Comparison of ENCODE assay signal across 8 mouse cellular contexts in the genomic region with DNA sequence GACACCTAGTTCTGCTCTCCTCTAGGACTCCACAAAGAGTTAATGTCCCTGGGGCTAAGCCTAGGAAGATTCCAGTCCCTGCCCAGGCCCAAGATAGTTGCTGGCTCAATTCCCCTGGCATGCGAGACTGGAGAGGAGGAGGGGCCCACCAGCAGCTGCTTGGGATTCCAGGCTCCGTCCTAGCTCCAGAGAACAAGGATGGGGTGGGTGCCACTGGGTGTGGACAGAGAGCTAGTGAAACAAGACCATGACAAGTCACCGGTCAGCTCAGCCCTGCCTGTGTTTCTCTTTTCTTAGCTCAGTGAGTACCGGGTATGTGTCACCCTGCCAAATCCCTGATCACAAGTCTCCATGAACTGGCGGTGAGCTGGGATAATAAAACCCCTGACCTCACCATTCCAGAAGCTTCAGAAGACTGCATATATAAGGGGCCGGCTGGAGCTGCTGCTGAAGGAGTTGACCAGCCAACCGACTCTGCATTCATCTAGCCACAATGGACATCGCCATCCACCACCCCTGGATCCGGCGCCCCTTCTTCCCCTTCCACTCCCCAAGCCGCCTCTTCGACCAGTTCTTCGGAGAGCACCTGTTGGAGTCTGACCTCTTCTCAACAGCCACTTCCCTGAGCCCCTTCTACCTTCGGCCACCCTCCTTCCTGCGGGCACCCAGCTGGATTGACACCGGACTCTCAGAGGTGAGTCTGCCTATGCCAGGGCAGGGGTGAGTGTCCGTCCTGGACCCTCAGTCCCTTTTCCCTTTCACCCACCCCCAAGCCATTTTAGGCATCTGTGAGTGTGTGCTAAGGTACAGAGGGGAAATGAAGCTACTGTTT. TPM values are rescaled to one million over a fixed set of nuclear protein-coding genes. Genes with fewer than 3 reads are reported as not detected.
A peak's percentile ranks its signal among the peaks of the same experiment; 100 is the strongest.
DNase-seq lines count a peak whose midpoint lies in the region; ATAC-seq and TF ChIP-seq lines count a peak whose summit lies in the region.
"Had no signal": no experiment of that assay in that cellular context is flagged by ENCODE, and none has a peak within 500 bp of the region (broad histone marks: within the 10 kb centered on the region; RNA-seq: fewer than 3 reads in every experiment).

No protein-coding gene starts in this region.

- H3K4me3 ChIP-seq in kidney, adult 2 months (ENCODE audit: insufficient read depth, low read depth, low read length) = peak overlapping the region; percentile 57
- H3K4me3 ChIP-seq in limb, embryonic 13.5 days = peak overlapping the region; percentile 7; the same call in 1 of the 2 replicates

- no peaks in the 10 kb centered on the region for H3K27me3 ChIP-seq in kidney, adult 2 months (replicated peaks; ENCODE audit: control insufficient read depth, insufficient read depth, low read length)
- peaks cover 10% of the 10 kb centered on the region for H3K27me3 ChIP-seq in limb, embryonic 13.5 days

- no peak overlapping the region for H3K9ac ChIP-seq in limb, embryonic 13.5 days

- no peak for TF ChIP-seq POLR2A in kidney, adult 2 months (IDR thresholded peaks at IDR 0.05; ENCODE audit: low read depth, low read length)

- TF ChIP-seq CTCF in kidney, adult 2 months (conservative IDR thresholded peaks at IDR 0.05; ENCODE audit: insufficient read depth, insufficient read length, low read depth, low read length) = no peak

- peak; percentile 72; the same call in 1 of the 2 replicates for ATAC-seq in limb, embryonic 13.5 days (ENCODE audit: low FRiP score, low read depth)

- peaks cover 19% of the 10 kb centered on the region for H3K4me1 ChIP-seq in kidney, adult 2 months (ENCODE audit: control insufficient read depth, insufficient read depth, low read length)
- peaks cover 18% of the 10 kb centered on the region for H3K4me1 ChIP-seq in limb, embryonic 13.5 days

- peak; percentile 100 for DNase-seq in Muller cell, postnatal 12 days (ENCODE audit: inconsistent ontology term)
- DNase-seq in adrenal gland, postnatal 36 days = peak; percentile 67 to 72
- peak; percentile 96 for DNase-seq in gastrocnemius, postnatal 14 days
- DNase-seq in kidney, adult 2 months = peak; percentile 91
- peak; percentile 57 for DNase-seq in right cerebral cortex, postnatal 14 days
- DNase-seq in B cell, adult 2 months = no peak

- H3K36me3 ChIP-seq in kidney, adult 2 months (ENCODE audit: control insufficient read depth, insufficient read depth, low read length) = no peaks in the 10 kb centered on the region
- no peaks in the 10 kb centered on the region for H3K36me3 ChIP-seq in limb, embryonic 13.5 days

- WGBS in kidney, adult 2 months = 30% methylated on average over 17 of the region's 17 CpGs
- WGBS in limb, embryonic 13.5 days = 64% methylated on average over 17 of the region's 17 CpGs

- intact Hi-C loops in gastrocnemius, postnatal 14 days (cut with DNase I; ENCODE audit: low total_unique reads) = no loop called here

- no peaks in the 10 kb centered on the region for H3K9me3 ChIP-seq in limb, embryonic 13.5 days

- peak overlapping the region; percentile 92 for H3K27ac ChIP-seq in kidney, adult 2 months (ENCODE audit: insufficient read depth, low read depth, low read length)
- 0 out of 2 replicates have a peak overlapping the region, but pooled peaks have one; percentile 22 for H3K27ac ChIP-seq in limb, embryonic 13.5 days

- no peak overlapping the region for H3K4me2 ChIP-seq in limb, embryonic 13.5 days (replicated peaks)

RNA-seq across cellular contexts. Expression of gene Hspb2, which starts 0.8 kb away (rescaled TPM):
- 1 to 10 TPM; 1.5 to 2.2 TPM for total RNA-seq in adrenal gland, postnatal 36 days (2021)
- total RNA-seq in gastrocnemius, postnatal 14 days (2021) = 100 to 1,000 TPM; 130 to 134 TPM
- 20.0 and 21.1 TPM in 2 replicates for polyA plus RNA-seq in kidney, adult 2 months (2012; rRNA removed)
- 37.8 and 39.3 TPM in 2 replicates for polyA plus RNA-seq in limb, embryonic 13.5 days (2015; fragmentation: Nextera tagmentation; extraction: Ambion mirVana)
- total RNA-seq: common myeloid progenitor, adult 5-6 weeks had no signal

RNA-seq across cellular contexts. Expression of gene Cryab, which starts 1.9 kb away (rescaled TPM):
- 10 to 100 TPM; 21.2 to 46.6 TPM for total RNA-seq in adrenal gland, postnatal 36 days (2021)
- 100 to 1,000 TPM; 804 to 989 TPM for total RNA-seq in gastrocnemius, postnatal 14 days (2021)
- 548 and 676 TPM in 2 replicates for polyA plus RNA-seq in kidney, adult 2 months (2012; rRNA removed)
- polyA plus RNA-seq in limb, embryonic 13.5 days (2015; fragmentation: Nextera tagmentation; extraction: Ambion mirVana) = 71.2 and 74.0 TPM in 2 replicates

RNA-seq across cellular contexts. Expression of gene 2310030G06Rik, which starts 6.7 kb away (rescaled TPM):
- 1 to 10 TPM; 3.5 to 4.6 TPM for total RNA-seq in adrenal gland, postnatal 36 days (2021)
- total RNA-seq in gastrocnemius, postnatal 14 days (2021) = 1 to 10 TPM; 1.7 to 2.5 TPM
- 39.0 and 41.1 TPM in 2 replicates for polyA plus RNA-seq in kidney, adult 2 months (2012; rRNA removed)
- polyA plus RNA-seq in limb, embryonic 13.5 days (2015; fragmentation: Nextera tagmentation; extraction: Ambion mirVana) = 3.8 and 4.7 TPM in 2 replicates
- total RNA-seq: common myeloid progenitor, adult 5-6 weeks had no signal

RNA-seq across cellular contexts. Expression of gene Dixdc1, which starts 13.7 kb away (rescaled TPM):
- total RNA-seq in adrenal gland, postnatal 36 days (2021) = 1 to 10 TPM; 5.6 to 6.2 TPM
- total RNA-seq in gastrocnemius, postnatal 14 days (2021) = 1 to 10 TPM; 3.7 to 4.2 TPM
- 4.6 and 5.3 TPM in 2 replicates for polyA plus RNA-seq in kidney, adult 2 months (2012; rRNA removed)
- polyA plus RNA-seq in limb, embryonic 13.5 days (2015; fragmentation: Nextera tagmentation; extraction: Ambion mirVana) = 18.6 and 23.6 TPM in 2 replicates
- total RNA-seq: common myeloid progenitor, adult 5-6 weeks had no signal

RNA-seq across cellular contexts. Expression of gene Fdxacb1, which starts 15.0 kb away (rescaled TPM):
- 1 to 10 TPM; 4.2 to 6.1 TPM for total RNA-seq in adrenal gland, postnatal 36 days (2021)
- total RNA-seq in gastrocnemius, postnatal 14 days (2021) = 1 to 10 TPM; 3.4 to 4.4 TPM
- polyA plus RNA-seq in kidney, adult 2 months (2012; rRNA removed) = 3.6 and 4.3 TPM in 2 replicates
- 11.0 and 11.3 TPM in 2 replicates for polyA plus RNA-seq in limb, embryonic 13.5 days (2015; fragmentation: Nextera tagmentation; extraction: Ambion mirVana)

Comparison
In these comparisons a context has a peak if more than half of its experiments do, and no peak if none do; other contexts are left out.
1. DNase-seq: peak in Muller cell, postnatal 12 days (single experiment), adrenal gland, postnatal 36 days (2 of 2), gastrocnemius, postnatal 14 days (single experiment), kidney, adult 2 months (single experiment) and right cerebral cortex, postnatal 14 days (single experiment); none in B cell, adult 2 months (0 of 2).
2. RNA of gene Hspb2, which starts 0.8 kb away (total RNA-seq): 130 to 134 TPM in gastrocnemius, postnatal 14 days; 1.5 to 2.2 TPM in adrenal gland, postnatal 36 days; every median in the first group is over 10 times any median in the second.
3. RNA of gene Cryab, which starts 1.9 kb away (total RNA-seq): 804 to 989 TPM in gastrocnemius, postnatal 14 days; 21.2 to 46.6 TPM in adrenal gland, postnatal 36 days; every median in the first group is over 10 times any median in the second.